Mouse (Mus musculus) liver, embryonic 11.5 days (tissue): ENCODE results near the gene Wdr63. TPM values are rescaled to one million over a fixed set of nuclear protein-coding genes. Genes with fewer than 3 reads are reported as not detected.
A peak's percentile ranks its signal among the peaks of the same experiment; 100 is the strongest.
"Not testable (repeated sequence)": the region's sequence is repeated elsewhere in the genome, so short reads cannot be mapped to it uniquely, and the experiment has no call there.

ENCODE experiments used
- ATAC-seq: fragments of 200-750 bp; cut with Nextera tagmentation; replicated peaks from 2 replicates; pipeline ENCODE4 v1.8.0; 2017; ENCODE audit warnings: moderate number of reproducible peaks, mild to moderate bottlenecking, moderate TSS enrichment, moderate library complexity; ENCODE audit not compliant: low FRiP score
- DNase-seq: peaks from one replicate; pipeline ENCODE4 v3.0.0-alpha.2; 2017; ENCODE audit warnings: low spot score
- H3K27ac ChIP-seq: fragments of 300-500 bp; sonication (generic); 2 replicates; pipeline ENCODE4 v1.5.1; 2014; ENCODE audit warnings: mild to moderate bottlenecking, low read depth, low read length, control low read depth
- H3K27me3 ChIP-seq: fragments of 300-500 bp; sonication (generic); replicated peaks from 2 replicates; pipeline ENCODE4 v1.6.1; 2014; ENCODE audit warnings: low read length, mixed read lengths; ENCODE audit not compliant: control insufficient read depth, insufficient read depth
- H3K36me3 ChIP-seq: fragments of 300-500 bp; sonication (generic); 2 replicates; pipeline ENCODE4 v1.6.1; 2014; ENCODE audit warnings: mild to moderate bottlenecking, low read length, moderate library complexity, mixed read lengths; ENCODE audit not compliant: control insufficient read depth, insufficient read depth
- H3K4me1 ChIP-seq: fragments of 300-500 bp; sonication (generic); replicated peaks from 2 replicates; pipeline ENCODE4 v1.6.1; 2014; ENCODE audit warnings: low read length, mixed read lengths; ENCODE audit not compliant: control insufficient read depth, insufficient read depth
- H3K4me2 ChIP-seq: fragments of 300-500 bp; sonication (generic); 2 replicates; pipeline ENCODE4 v1.6.1; 2014; ENCODE audit warnings: mild to moderate bottlenecking, control low read depth, moderate library complexity
- H3K4me3 ChIP-seq: fragments of 300-500 bp; sonication (generic); 2 replicates; pipeline ENCODE4 v1.5.1; 2014; ENCODE audit warnings: low read depth, low read length, control low read depth
- H3K9ac ChIP-seq: fragments of 300-500 bp; sonication (generic); 2 replicates; pipeline ENCODE4 v1.6.1; 2014; ENCODE audit warnings: low read depth, low read length, control low read depth
- H3K9me3 ChIP-seq: fragments of 300-500 bp; sonication (generic); 2 replicates; pipeline ENCODE4 v1.6.1; 2016; ENCODE audit warnings: low read length, inconsistent platforms, mixed read lengths; ENCODE audit not compliant: control insufficient read depth
- WGBS: fragments of 180-500 bp; shearing (Covaris S2); extraction: QIAGEN DNeasy Blood & Tissue Kit; methylation state at CpG from one replicate; pipeline ENCODE4 v1.1.7; 2014; 5-methylcytosine and 5-hydroxymethylcytosine counted together
- polyA plus RNA-seq: library from polyadenylated mRNA; unstranded; fragments of >200 nt; fragmentation: Nextera tagmentation; extraction: Ambion mirVana; gene quantifications from 2 replicates; pipeline ENCODE4 v1.2.1, GENCODE M21; 2014

The Wdr63 gene
- polyA plus RNA-seq, 1 experiment from 2014 or later, result 0.99 TPM

DNA sequence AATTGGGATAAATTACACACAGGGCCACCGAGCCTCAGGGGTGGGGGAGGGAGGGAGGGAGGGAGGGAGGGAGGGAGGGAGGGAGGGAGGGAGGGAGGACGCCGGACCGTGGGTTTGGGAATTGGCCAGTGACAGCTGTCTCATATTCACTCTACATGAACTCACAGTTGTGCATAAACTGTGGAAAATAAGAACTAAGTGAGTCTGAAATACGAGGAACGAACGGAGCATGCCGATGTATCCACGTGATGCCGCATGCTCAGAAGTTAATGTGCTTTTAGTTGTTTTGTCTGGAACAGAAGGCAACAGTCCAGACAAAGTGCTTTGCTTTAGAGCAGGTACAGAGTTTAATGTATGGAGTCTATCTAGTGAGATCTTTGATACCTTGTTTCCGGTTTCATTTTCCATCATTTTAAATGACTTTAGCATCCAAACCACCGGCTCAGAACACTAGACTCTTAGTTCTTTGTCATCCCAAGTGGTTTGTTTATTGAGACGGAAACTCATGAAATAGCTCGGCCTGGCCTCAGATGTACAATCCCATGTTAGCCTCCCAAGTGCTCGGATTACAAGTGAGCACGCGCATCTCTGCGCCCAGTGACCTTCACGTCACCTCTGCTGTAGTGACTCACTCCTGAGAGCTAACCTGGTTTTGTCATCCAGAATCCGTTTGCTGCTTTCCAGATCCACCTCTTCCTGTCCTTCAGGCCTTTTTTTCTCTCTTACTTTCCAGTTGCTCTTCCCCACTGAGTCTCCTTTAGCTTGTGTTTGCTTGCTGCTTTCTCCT lies 97.9 kb downstream of the Wdr63 start:
- Histone ChIP-seq H3K27me3 (no peaks in the 10 kb centered on the region), H3K36me3 (peaks cover 11% of the 10 kb centered on the region; the same call in 1 of the 2 replicates), H3K4me1 (0 out of 2 replicates have a peak, but pooled peaks cover 2% of the 10 kb centered on the region), H3K27ac (no peak overlapping the region), H3K9ac (no peak overlapping the region), H3K4me2 (no peak overlapping the region), H3K4me3 (no peak overlapping the region), H3K9me3 (no peaks in the 10 kb centered on the region)
- 76% methylated on average over 19 of the region's 20 CpGs for WGBS
- DNase-seq (peak; percentile 17), ATAC-seq (no peak)

DNA sequence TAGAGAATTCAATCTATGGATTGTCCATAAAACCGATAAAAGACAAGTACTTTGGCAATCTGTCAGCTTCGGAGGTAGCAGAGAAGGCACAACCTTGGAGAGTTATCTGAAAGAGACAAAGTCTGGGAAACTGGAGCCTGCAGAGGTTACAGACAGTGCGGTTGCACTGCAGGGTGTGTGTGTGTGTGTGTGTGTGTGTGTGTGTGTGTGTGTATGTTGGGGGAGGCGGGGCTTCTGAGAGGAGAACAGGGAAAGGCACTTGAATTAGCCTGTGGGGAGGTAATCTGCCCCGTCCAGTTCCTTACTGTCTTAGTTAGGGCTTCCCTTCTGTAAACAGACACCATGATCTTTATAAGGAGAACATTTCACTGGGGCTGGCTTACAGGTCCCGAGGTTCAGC lies 100.1 kb downstream of the Wdr63 start:
- Histone ChIP-seq H3K36me3 (0 out of 2 replicates have a peak, but pooled peaks cover 4% of the 10 kb centered on the region), H3K9ac (no peak overlapping the region), H3K27me3 (no peaks in the 10 kb centered on the region), H3K4me3 (no peak overlapping the region), H3K4me1 (0 out of 2 replicates have a peak, but pooled peaks cover 2% of the 10 kb centered on the region), H3K4me2 (no peak overlapping the region), H3K9me3 (no peaks in the 10 kb centered on the region), H3K27ac (no peak overlapping the region)
- WGBS, result 73% methylated on average over 6 of the region's 6 CpGs
- DNase-seq (no peak), ATAC-seq (no peak)

DNA sequence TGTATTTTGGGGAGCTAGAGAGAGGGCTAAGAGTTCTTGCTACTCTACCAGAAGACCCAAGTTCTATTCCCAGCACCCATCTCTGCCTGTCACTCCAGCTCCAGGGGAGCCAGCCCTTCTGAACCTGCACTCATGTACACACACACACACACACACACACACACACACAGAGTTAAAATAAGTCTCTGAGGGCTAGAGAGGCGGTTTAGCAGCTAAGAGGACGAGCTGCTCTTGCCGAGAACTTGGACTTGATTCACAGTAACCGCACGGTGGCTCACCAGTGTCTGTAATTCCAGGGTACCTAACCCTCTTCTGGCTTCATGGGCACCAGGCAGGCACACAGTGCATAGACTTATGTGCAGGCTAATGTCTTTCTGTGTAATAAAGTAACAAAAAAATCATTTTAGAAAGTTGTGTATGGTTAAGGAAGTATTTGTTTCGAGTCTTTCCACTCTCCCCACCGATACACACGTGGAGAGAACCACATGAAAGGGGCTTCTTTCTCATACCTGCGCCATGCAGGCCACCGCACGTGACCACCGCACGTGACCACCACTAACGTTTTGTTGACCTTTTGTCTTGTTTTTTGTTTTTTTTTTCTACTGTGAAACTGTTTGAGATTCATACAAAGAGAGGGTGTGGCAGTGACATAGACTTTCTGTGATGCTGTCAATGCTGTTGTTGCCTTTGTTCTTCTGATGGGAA lies 103.4 kb downstream of the Wdr63 start:
- Histone ChIP-seq H3K4me3 (no peak overlapping the region), H3K4me2 (no peak overlapping the region), H3K27me3 (no peaks in the 10 kb centered on the region), H3K27ac (no peak overlapping the region), H3K4me1 (no peaks in the 10 kb centered on the region), H3K36me3 (peaks cover 17% of the 10 kb centered on the region), H3K9ac (no peak overlapping the region), H3K9me3 (no peaks in the 10 kb centered on the region)
- no peak for ATAC-seq
- WGBS, result 91% methylated on average over 14 of the region's 14 CpGs
- DNase-seq, result no peak

DNA sequence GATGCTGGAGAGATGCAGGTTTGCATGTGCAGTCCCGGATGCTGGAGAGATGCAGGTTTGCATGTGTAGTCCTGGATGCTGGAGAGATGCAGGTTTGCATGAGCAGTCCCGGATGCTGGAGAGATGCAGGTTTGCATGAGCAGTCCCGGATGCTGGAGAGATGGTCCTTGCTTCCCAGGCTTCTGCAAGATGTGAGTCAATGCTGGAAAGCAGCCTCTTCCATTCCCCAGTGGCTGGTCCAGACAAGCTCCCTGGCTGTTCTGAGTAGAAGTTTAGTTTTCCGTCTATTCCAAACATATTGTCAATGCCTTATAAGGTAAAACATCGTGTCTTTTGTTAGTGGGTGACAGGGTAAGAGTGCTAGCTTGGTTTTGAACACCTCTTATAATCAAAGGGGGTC lies 111.4 kb downstream of the Wdr63 start:
- not testable (repeated sequence) for H3K4me1 ChIP-seq, ATAC-seq, H3K27me3 ChIP-seq, H3K9me3 ChIP-seq, H3K27ac ChIP-seq, H3K4me2 ChIP-seq, H3K9ac ChIP-seq, DNase-seq, H3K4me3 ChIP-seq
- WGBS, result 85% methylated on average over 5 of the region's 5 CpGs
- peaks cover 15% of the 10 kb centered on the region for H3K36me3 ChIP-seq

DNA sequence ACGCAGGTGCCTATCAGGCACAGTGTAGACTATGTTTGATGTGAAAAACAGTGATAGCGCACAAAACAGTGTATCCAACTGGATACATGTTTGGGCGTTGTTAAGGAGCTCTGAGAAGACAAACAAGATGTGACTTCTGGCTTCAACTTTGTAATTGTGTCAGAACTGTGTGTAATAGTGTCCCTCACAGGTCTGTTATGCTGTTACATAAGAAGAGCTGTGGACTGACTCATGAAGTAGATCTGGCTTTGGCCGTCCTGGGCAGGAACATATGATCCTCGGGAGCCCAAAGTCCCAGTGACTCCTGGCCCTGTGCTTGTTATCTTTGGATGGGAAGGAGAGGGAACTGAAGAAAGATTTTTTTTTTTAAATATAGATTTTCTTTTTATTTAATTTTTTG lies 112.4 kb downstream of the Wdr63 start:
- H3K36me3 ChIP-seq, result peaks cover 9% of the 10 kb centered on the region; the same call in 1 of the 2 replicates
- H3K9me3 ChIP-seq, result no peaks in the 10 kb centered on the region
- DNase-seq, result no peak
- no peak overlapping the region for H3K4me2 ChIP-seq
- H3K9ac ChIP-seq, result no peak overlapping the region
- no peak overlapping the region for H3K4me3 ChIP-seq
- 87% methylated on average over 5 of the region's 5 CpGs for WGBS
- H3K27me3 ChIP-seq, result no peaks in the 10 kb centered on the region
- peaks cover 4% of the 10 kb centered on the region; the same call in 1 of the 2 replicates for H3K4me1 ChIP-seq
- ATAC-seq, result no peak
- no peak overlapping the region for H3K27ac ChIP-seq

DNA sequence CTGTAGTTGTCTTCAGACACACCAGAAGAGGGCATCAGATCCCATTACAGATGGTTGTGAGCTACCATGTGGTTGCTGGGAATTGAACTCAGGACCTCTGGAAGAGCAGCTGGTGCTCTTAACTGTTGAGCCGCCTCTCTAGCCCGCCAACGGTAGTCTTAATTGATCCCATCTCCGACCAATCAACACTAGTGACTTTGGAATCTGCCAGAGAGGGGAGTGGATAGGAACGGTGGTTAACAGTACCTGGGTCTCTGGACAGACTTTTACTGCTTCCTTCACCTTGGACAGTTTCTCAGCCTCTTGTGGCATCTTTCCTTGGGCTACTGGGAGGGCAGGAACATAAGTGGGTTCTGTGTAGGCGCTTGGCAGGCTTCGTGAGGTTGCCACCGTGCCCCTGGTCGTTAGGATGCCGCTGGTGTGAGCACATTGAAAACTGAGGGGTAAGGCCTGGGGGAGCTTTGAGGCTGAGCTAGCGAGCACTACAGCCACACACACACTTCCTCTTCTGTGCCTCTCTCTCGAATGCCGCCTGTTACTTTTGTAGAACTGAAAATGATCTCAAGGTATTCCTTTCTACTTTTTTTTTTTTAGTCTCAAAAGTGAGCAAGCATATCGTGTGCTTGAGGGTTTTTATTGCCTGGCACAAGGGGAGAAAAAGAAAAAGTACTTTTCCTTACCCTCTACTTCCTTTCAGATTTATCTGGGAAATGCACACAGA lies 114.3 kb downstream of the Wdr63 start:
- Histone ChIP-seq H3K9me3 (no peaks in the 10 kb centered on the region), H3K4me2 (no peak overlapping the region), H3K36me3 (peaks cover 4% of the 10 kb centered on the region; the same call in 1 of the 2 replicates), H3K4me3 (no peak overlapping the region), H3K9ac (no peak overlapping the region), H3K4me1 (peaks cover 4% of the 10 kb centered on the region; the same call in 1 of the 2 replicates), H3K27ac (no peak overlapping the region), H3K27me3 (peaks cover 3% of the 10 kb centered on the region)
- WGBS, result 66% methylated on average over 14 of the region's 14 CpGs
- DNase-seq (no peak), ATAC-seq (no peak)

DNA sequence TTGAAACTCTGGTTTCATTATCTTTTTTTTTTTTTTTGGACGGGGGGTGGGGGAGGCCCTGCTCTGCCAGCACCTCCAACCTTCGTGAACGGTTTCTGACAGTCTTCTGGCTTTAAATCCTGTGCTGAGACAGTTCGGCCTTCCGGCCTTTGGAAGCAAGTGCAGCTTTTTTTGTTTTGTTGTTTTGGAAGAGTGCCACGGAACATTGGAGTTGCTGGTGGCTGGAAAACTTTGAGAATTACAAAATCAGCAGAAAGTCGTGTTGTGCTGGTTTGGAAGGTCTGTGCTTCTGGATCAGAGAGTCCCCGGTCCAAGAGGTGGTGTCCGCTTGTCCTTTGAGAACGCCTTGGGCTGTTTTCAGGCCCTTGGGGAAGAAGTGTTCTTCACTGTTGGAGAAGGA lies 115.1 kb downstream of the Wdr63 start:
- Histone ChIP-seq H3K4me1 (peaks cover 4% of the 10 kb centered on the region; the same call in 1 of the 2 replicates), H3K27me3 (peaks cover 10% of the 10 kb centered on the region), H3K4me3 (no peak overlapping the region), H3K4me2 (no peak overlapping the region), H3K9ac (no peak overlapping the region), H3K36me3 (no peaks in the 10 kb centered on the region; the same call in 1 of the 2 replicates), H3K9me3 (no peaks in the 10 kb centered on the region), H3K27ac (no peak overlapping the region)
- WGBS, result 85% methylated on average over 10 of the region's 10 CpGs
- DNase-seq, result no peak
- no peak for ATAC-seq

DNA sequence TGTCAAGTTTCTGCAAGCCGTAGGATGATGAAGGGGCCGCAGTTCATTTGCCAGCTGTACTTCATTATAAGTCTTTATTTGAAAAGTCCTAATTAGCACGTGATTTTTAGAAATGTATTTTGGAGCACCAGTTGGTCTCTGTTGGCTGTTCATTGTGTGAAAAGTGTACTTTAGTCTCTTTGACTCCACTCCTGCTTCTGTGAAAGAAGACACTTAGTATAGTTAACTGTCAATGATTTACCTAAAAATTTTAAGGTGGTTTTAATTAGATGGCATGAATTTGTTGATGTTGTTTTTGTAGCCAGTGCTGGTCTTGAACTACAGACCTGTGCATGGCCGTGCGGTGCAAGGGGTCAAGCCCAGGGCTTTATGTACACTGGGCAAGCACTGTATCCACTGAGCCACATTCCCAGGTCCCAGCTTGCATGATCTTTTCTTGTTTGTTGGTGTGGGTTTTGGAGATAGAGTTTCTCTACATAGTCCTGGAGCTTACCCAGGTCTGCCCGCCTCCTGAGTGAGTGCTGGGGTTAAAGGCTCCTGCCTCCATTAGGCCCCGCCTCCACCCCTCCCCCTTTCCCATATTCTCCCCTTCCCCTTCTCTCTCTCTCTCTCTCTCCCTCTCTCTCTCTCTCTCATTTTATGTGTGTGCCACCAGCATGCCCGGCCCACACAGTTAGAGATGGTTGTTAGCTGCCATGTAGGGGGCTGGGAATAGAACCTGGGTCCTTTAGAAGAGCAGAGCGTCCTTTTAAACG lies 115.8 kb downstream of the Wdr63 start:
- peaks cover 10% of the 10 kb centered on the region for H3K27me3 ChIP-seq
- H3K4me2 ChIP-seq, result no peak overlapping the region
- no peaks in the 10 kb centered on the region for H3K9me3 ChIP-seq
- 84% methylated on average over 10 of the region's 10 CpGs for WGBS
- peaks cover 4% of the 10 kb centered on the region; the same call in 1 of the 2 replicates for H3K4me1 ChIP-seq
- no peak overlapping the region for H3K27ac ChIP-seq
- no peak overlapping the region for H3K9ac ChIP-seq
- no peak for ATAC-seq
- no peaks in the 10 kb centered on the region; the same call in 1 of the 2 replicates for H3K36me3 ChIP-seq
- DNase-seq, result no peak
- no peak overlapping the region for H3K4me3 ChIP-seq
